Mouse (Mus musculus): ENCODE measurements around the gene Ripk4.

The Ripk4 gene

GRCm38 (mm10) chr16:97734760-97735322 is 28.7 kb downstream of the Ripk4 start:
- no peak for DNase-seq

- DNase-seq, result no peak
These were observed 30.0 kb downstream of the Ripk4 start for GRCm38 (mm10) chr16:97733599-97733998.

- no peak for DNase-seq
These were observed 33.3 kb downstream of the Ripk4 start for GRCm38 (mm10) chr16:97730321-97730720.

GRCm38 (mm10) chr16:97726436-97726835 is 37.2 kb downstream of the Ripk4 start:
- no peak for DNase-seq

GRCm38 (mm10) chr16:97720093-97720492 is 43.5 kb downstream of the Ripk4 start:
- DNase-seq, result no peak

GRCm38 (mm10) chr16:97719392-97719983 is 44.1 kb downstream of the Ripk4 start:
- no peak for DNase-seq

GRCm38 (mm10) chr16:97716567-97716966 is 47.0 kb downstream of the Ripk4 start:
- DNase-seq, result no peak

GRCm38 (mm10) chr16:97712129-97712528 is 51.5 kb downstream of the Ripk4 start:
- DNase-seq, result no peak

- DNase-seq, result no peak
These were observed 61.7 kb downstream of the Ripk4 start for GRCm38 (mm10) chr16:97701871-97702270.

- peak; percentile 14 for DNase-seq
These were observed 65.8 kb downstream of the Ripk4 start for GRCm38 (mm10) chr16:97697769-97698168.

- no peak for DNase-seq
These were observed 67.9 kb downstream of the Ripk4 start for GRCm38 (mm10) chr16:97695709-97696108.
